Mouse (Mus musculus): ENCODE data around the gene Zfp46.
A peak's percentile ranks its signal among the peaks of the same experiment; 100 is the strongest.

Gene Zfp46

GRCm38 (mm10) chr4:136311042-136311999, 26.8 kb downstream of the Zfp46 start:
- DNase-seq (ENCODE audit: low spot score): peak; percentile 76

GRCm38 (mm10) chr4:136312616-136313015, 28.1 kb downstream of the Zfp46 start:
- no peak for DNase-seq (ENCODE audit: low spot score)

GRCm38 (mm10) chr4:136317667-136318066, 33.2 kb downstream of the Zfp46 start:
- DNase-seq (ENCODE audit: low spot score): no peak

GRCm38 (mm10) chr4:136320016-136320415, 35.5 kb downstream of the Zfp46 start:
- DNase-seq (ENCODE audit: low spot score): no peak

- no peak for DNase-seq (ENCODE audit: low spot score)
Measured at GRCm38 (mm10) chr4:136324226-136324625, 39.7 kb downstream of the Zfp46 start.

GRCm38 (mm10) chr4:136327238-136327637, 42.8 kb downstream of the Zfp46 start:
- no peak for DNase-seq (ENCODE audit: low spot score)

- DNase-seq (ENCODE audit: low spot score): no peak
Measured at GRCm38 (mm10) chr4:136328115-136328514, 43.6 kb downstream of the Zfp46 start.

- DNase-seq (ENCODE audit: low spot score): no peak
Measured at GRCm38 (mm10) chr4:136331709-136332108, 47.2 kb downstream of the Zfp46 start.

GRCm38 (mm10) chr4:136333191-136333590, 48.7 kb downstream of the Zfp46 start:
- DNase-seq (ENCODE audit: low spot score): no peak

- DNase-seq (ENCODE audit: low spot score): no peak
Measured at GRCm38 (mm10) chr4:136335065-136335464, 50.6 kb downstream of the Zfp46 start.

- DNase-seq (ENCODE audit: low spot score): no peak
Measured at GRCm38 (mm10) chr4:136337129-136337528, 52.6 kb downstream of the Zfp46 start.
